Mouse (Mus musculus): ENCODE measurements around the gene Rpp30.

The Rpp30 gene

DNA sequence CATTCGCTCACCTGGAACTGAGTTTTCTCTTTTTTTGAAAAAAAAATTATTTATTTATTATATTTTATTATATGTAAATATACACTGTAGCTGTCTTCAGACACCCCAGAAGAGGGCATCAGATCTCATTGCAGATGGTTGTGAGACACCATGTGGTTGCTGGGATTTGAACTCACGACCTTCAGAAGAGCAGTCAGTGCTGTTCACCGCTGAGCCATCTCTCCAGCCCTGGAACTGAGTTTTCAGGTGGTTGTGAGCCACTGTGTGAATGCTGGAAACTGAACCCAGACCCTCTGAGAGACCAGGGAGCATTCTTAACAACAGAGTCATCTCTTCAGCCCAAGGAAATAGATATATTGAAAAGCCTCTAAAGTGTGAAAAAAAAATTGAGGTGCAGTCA is 44.9 kb downstream of the Rpp30 start:
- DNase-seq (ENCODE audit: low spot score): no peak

DNA sequence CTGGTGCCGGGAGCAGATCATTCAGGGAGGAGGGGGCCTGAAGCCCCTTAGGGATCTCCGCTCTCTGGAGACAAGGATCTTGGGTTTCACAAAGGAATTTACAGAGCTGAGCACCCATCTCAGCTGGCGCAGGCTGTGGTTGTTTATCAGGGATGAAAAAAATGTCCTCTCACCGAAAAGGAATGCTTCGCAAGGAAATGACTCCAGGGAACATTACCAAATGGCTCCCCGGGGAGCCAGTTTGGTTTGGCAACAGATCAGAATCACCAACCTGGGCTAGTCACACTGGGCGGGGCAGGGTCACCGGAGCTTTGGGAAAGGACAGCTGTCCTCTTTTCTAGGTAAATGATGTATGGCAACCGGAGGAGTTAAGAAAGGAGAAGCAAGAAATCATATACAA is 45.7 kb downstream of the Rpp30 start:
- DNase-seq (ENCODE audit: low spot score): no peak

DNA sequence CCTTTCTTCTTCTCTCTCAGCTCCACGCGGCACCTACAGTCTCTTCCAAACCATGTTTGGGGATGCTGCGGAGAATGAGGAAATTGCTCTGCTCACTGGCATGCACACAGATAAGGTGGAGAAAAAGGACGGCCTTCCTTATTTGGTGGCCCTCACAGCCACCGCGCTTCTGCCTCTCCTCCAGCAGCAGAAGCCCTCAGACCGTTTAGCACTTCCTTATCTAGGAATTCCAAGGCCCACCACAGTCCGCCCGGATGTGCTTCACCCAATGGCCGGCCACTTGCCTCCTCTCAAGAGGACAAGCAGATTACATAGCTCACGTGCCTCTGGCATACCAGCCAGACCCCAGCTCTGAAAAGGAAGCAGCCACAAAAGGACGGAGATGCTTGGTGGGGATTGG is 46.1 kb downstream of the Rpp30 start:
- DNase-seq (ENCODE audit: low spot score): peak; percentile 1

DNA sequence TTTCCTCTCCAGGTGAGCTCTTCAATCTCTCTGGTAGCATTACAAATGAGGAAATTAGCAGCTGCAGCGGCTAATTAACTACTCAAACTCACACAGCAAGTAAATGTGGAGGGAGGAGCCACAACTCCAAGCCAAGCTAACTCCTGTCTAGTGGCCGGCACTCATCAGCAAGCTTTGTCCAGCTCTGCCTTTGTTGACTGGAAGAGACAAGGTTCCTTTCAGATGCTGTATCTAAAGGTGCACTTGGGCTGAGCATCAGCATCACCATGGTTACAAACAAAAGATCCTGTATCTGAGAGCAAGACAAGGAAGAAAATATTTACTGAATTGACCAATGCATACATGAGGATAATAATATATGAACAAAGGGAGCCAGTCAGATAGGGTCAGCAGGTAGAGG is 46.7 kb downstream of the Rpp30 start:
- DNase-seq (ENCODE audit: low spot score): no peak

DNA sequence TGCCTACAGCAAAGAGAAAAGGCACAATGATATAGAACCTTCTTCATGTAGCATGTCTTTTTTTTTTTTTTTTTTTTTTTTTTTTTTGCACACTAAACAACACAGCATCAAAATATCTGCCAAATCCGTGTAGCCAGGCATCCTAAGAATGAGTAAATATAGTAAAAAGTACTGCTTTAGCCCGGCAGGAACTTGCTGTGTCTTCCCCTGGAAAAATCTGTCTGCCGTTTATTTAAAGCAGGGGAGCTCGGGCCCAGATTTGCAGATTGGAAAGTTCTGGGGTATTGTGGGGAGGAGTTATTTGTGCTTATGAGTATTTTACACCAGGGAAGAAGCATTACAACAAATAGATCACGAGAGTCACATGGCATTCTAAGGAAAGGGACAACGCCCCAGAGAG is 48.5 kb downstream of the Rpp30 start:
- DNase-seq (ENCODE audit: low spot score): no peak

DNA sequence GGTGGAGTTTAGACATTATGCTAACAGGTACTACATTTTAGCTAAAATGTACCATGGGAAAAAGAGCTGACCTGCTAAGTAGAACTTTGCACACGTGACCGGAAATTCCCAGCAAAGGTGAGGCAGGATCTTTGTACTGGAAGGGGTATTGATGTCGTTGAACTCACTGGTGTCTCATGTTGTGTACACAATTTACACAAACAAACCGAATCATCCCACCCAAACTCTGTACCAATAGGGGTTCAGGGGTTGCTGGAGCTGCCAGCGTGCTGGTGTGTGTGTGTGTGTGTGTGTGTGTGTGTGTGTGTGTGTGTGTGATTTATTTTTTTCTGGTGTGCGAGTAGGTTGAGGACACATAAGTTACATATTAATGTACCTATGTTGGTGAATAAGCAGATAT is 49.5 kb downstream of the Rpp30 start:
- no peak for DNase-seq (ENCODE audit: low spot score)

DNA sequence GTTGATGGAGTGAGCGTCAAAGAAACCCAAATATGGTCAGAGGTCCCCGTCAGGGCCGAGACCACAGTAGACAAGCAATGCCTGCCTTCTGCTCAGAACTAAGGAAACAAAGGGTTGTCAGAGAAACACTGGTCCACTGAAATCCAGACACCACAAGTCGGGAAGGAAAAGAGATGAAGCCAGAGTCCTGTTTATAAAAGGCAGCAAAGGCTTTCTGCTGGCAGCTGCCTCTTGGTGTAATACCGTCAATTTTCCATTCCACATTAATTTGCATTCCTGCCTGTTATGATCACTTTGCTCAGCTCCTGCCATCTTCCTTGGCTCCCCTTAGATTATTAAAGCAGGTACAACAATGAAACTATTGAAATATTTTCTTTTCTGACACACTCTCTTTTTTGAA is 50.2 kb downstream of the Rpp30 start:
- DNase-seq (ENCODE audit: low spot score): no peak

DNA sequence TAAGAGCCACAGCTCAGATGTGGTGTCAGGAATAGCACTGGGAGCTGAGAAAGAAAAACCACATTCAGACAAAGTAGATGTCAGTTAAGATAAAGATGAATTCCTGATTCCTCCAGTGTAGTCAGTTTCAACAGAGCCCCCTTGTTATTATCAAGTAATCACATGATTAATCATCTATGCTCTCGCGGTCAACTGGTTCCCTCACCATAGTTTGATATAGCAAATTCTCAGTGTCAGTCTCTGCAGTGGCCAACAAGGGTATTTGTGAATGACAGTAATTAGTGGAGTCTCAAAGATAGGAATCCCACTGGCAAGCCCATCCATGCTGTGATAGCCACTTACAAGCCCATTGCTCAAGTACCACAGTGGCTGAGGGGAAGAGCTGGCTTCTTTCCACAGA is 60.1 kb downstream of the Rpp30 start:
- DNase-seq (ENCODE audit: low spot score): no peak

DNA sequence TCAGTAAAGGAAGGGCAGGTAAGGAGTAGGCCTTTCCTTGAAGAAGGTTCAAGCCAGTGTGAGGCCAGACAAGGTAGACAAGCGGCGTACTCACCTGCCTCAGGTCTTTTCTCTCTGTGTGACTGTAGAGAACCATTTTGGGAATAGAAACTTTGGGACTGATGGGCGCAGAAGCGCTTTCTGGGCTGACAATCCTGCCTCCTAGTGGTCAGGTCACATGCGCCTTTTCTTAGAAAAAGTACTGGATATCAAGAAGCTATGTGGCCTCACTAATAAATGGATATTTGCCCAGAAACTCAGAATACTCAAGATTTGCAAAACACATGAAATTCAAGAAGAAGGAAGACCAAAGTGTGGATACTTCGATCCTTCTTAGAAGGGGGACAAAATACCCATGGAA is 65.1 kb downstream of the Rpp30 start:
- no peak for DNase-seq (ENCODE audit: low spot score)

DNA sequence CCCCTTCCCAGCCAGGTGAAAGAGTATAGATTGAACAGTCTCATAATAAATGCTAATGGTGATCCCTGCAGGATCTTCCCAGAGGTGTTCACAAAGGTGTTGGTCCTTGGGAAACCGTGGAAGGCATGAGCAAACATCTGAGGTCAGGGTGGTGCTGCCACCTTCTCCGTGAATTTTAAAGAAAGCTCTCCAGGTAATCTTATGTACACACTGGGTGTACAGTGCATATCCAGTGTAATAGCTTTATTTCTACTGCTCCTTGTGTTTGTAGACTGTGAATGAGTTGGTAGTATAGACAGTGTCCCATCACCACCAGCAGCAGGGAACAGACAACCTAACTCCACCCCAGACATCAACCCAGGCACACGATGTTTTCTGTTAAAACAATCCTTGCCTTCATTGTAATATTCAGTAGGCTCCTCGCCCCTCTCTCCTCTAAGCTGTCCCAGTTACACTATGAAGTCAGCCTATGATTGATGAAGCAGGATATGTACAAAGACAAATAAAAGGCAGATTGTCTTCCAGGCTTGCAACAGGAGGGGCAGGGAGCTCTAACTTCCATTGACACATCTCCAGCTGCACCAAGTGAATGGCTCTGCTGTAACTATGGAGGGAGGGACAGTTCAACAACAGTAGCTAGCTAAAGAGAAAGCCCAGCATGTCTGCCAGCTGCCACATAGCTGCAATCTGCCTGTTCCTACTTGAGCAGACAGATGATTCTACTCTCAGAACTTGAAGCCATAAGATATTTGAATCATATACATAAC is 66.9 kb downstream of the Rpp30 start:
- DNase-seq (ENCODE audit: low spot score): no peak

Measured in ovary, postnatal 14 days (tissue).